9 mouse cellular contexts compared by ENCODE assay signal in the genomic region with DNA sequence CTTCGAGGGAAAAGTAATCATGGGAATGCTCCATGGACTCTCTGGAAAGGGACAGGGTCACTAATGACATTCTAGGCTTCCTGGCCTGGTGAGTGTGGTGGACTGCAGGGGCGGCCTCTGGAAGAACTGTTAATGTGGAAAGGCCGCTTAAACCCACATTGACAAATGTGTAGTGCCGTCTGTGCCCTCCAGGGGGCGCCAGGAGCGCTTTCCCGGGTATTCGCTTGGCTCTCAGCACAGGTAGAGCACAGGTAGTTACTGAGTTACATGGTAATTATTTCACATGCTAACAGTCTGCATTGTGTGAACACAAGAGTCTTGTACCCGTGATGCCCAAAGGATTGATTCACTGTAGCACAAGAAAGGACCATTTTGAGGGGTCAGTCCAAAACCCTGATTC. TPM values are rescaled to one million over a fixed set of nuclear protein-coding genes. Genes with fewer than 3 reads are reported as not detected.
DNase-seq lines count a peak whose midpoint lies in the region; ATAC-seq and TF ChIP-seq lines count a peak whose summit lies in the region.
"Had no signal": no experiment of that assay in that cellular context is flagged by ENCODE, and none has a peak within 500 bp of the region (broad histone marks: within the 10 kb centered on the region; RNA-seq: fewer than 3 reads in every experiment).

No protein-coding gene starts in this region.

- no peaks in the 10 kb centered on the region for H3K27me3 ChIP-seq in hindbrain, postnatal 0 days (ENCODE audit: insufficient read depth, low read length)
- no peaks in the 10 kb centered on the region for H3K27me3 ChIP-seq in hindbrain, embryonic 14.5 days (ENCODE audit: control insufficient read depth, insufficient read depth, low read length)
- H3K27me3 ChIP-seq in MEL (ENCODE audit: control insufficient read depth in 1 of 2, insufficient read depth in 2 of 2, low read length in 2 of 2), result no peaks in the 10 kb centered on the region; a peak in 1 of 4 replicates

- TF ChIP-seq POLR2A in MEL (IDR thresholded peaks at IDR 0.05; ENCODE audit: control insufficient read depth in 1 of 2, insufficient read depth in 1 of 2, low read depth in 1 of 2, low read length in 2 of 2, poor library complexity in 1 of 2), result no peak
- no peak for TF ChIP-seq POLR2A in cortical plate, adult 2 months (IDR thresholded peaks at IDR 0.05; ENCODE audit: extremely low read depth, insufficient read depth, low read length)

- H3K9ac ChIP-seq in hindbrain, postnatal 0 days (replicated peaks; ENCODE audit: low read length), result no peak overlapping the region
- H3K9ac ChIP-seq in hindbrain, embryonic 14.5 days, result no peak overlapping the region
- no peak overlapping the region for H3K9ac ChIP-seq in MEL (ENCODE audit: control insufficient read depth, low read depth, low read length, poor library complexity, severe bottlenecking)

- 46% methylated on average over 9 of the region's 9 CpGs for WGBS in hindbrain, postnatal 0 days
- 35% methylated on average over 9 of the region's 9 CpGs for WGBS in hindbrain, embryonic 14.5 days

- TF ChIP-seq CTCF in hindbrain, postnatal 0 days (IDR thresholded peaks at IDR 0.05; ENCODE audit: low read depth), result peak; percentile 68
- TF ChIP-seq CTCF in MEL (IDR thresholded peaks at IDR 0.05 in 2 of 3, conservative IDR thresholded peaks at IDR 0.05 in 1 of 3; ENCODE audit: control insufficient read depth in 1 of 3, insufficient read depth in 1 of 3, low read depth in 2 of 3, low read length in 3 of 3, poor library complexity in 1 of 3, severe bottlenecking in 1 of 3), result peak; percentile 74 to 89 (median 87)
- peak; percentile 10; the same call in 1 of the 2 replicates for TF ChIP-seq CTCF in cortical plate, adult 2 months (IDR thresholded peaks at IDR 0.05; ENCODE audit: extremely low read depth, insufficient read depth, low read length)

- no peak for TF ChIP-seq EP300 in MEL (IDR thresholded peaks at IDR 0.05; ENCODE audit: low read depth in 1 of 2, low read length in 2 of 2)

- ATAC-seq in hindbrain, postnatal 0 days, result no peak
- ATAC-seq in hindbrain, embryonic 14.5 days (ENCODE audit: low FRiP score), result no peak
- 0 out of 2 replicates have a peak, but pooled peaks have one; percentile 43 for ATAC-seq in megakaryocyte-erythroid progenitor cell, adult 5-6 weeks (replicated peaks; ENCODE audit: low FRiP score, low TSS enrichment, poor library complexity, severe bottlenecking)
- ATAC-seq in activated CD4-positive, CD25-positive, alpha-beta regulatory T cell, adult 4 months, result no peak

- H3K27ac ChIP-seq in hindbrain, postnatal 0 days, result no peak overlapping the region
- no peak overlapping the region for H3K27ac ChIP-seq in hindbrain, embryonic 14.5 days
- no peak overlapping the region for H3K27ac ChIP-seq in MEL (ENCODE audit: control insufficient read depth, low read depth, low read length)
- H3K27ac ChIP-seq in cortical plate, adult 2 months (ENCODE audit: insufficient read depth, low read length), result no peak overlapping the region

- H3K4me1 ChIP-seq in hindbrain, postnatal 0 days (ENCODE audit: insufficient read depth, low read length), result peaks cover 20% of the 10 kb centered on the region
- H3K4me1 ChIP-seq in hindbrain, embryonic 14.5 days (replicated peaks; ENCODE audit: control insufficient read depth, insufficient read depth, low read length), result peaks cover 20% of the 10 kb centered on the region
- H3K4me1 ChIP-seq in MEL (ENCODE audit: control insufficient read depth in 1 of 2, insufficient read depth in 2 of 2, low read length in 2 of 2), result peaks cover 22 to 44% of the 10 kb centered on the region in 2 experiments
- peaks cover 10% of the 10 kb centered on the region for H3K4me1 ChIP-seq in cortical plate, adult 2 months (ENCODE audit: control insufficient read depth, insufficient read depth, low read length)

- H3K4me2 ChIP-seq in hindbrain, postnatal 0 days (ENCODE audit: low read depth, low read length), result no peak overlapping the region
- no peak overlapping the region for H3K4me2 ChIP-seq in hindbrain, embryonic 14.5 days (replicated peaks)

- H3K9me3 ChIP-seq in hindbrain, postnatal 0 days (ENCODE audit: low read length), result no peaks in the 10 kb centered on the region
- H3K9me3 ChIP-seq in hindbrain, embryonic 14.5 days (ENCODE audit: control insufficient read depth, low read length), result no peaks in the 10 kb centered on the region
- no peaks in the 10 kb centered on the region for H3K9me3 ChIP-seq in MEL (replicated peaks; ENCODE audit: insufficient read depth, low read length)

- no peak overlapping the region for H3K4me3 ChIP-seq in hindbrain, postnatal 0 days (ENCODE audit: low read length)
- H3K4me3 ChIP-seq in hindbrain, embryonic 14.5 days (replicated peaks; ENCODE audit: low read length), result no peak overlapping the region
- no peak overlapping the region for H3K4me3 ChIP-seq in MEL (ENCODE audit: control insufficient read depth in 1 of 2, insufficient read depth in 1 of 2, low read depth in 2 of 2, low read length in 2 of 2)
- no peak overlapping the region for H3K4me3 ChIP-seq in cortical plate, adult 2 months (ENCODE audit: insufficient read depth, low read length)

- H3K79me2 ChIP-seq in MEL (ENCODE audit: control insufficient read depth, insufficient read depth, low read length, poor library complexity), result no peaks in the 10 kb centered on the region

- DNase-seq in hindbrain, postnatal 0 days (ENCODE audit: low spot score), result no peak
- DNase-seq in hindbrain, embryonic 14.5 days (ENCODE audit: low spot score), result no peak
- peak; percentile 40 for DNase-seq in MEL (ENCODE audit: low read depth, low spot score)
- no peak for DNase-seq in adipocyte (ENCODE audit: low spot score)
- no peak for DNase-seq in retina, embryonic 14.5 days (ENCODE audit: low spot score)

- no peaks in the 10 kb centered on the region for H3K36me3 ChIP-seq in hindbrain, postnatal 0 days (ENCODE audit: insufficient read depth, low read length)
- no peaks in the 10 kb centered on the region for H3K36me3 ChIP-seq in hindbrain, embryonic 14.5 days (replicated peaks; ENCODE audit: control insufficient read depth, insufficient read depth)
- H3K36me3 ChIP-seq in MEL (ENCODE audit: control insufficient read depth in 1 of 2, insufficient read depth in 2 of 2, low read length in 2 of 2), result peaks cover 0 to 23% of the 10 kb centered on the region in 2 experiments; a peak in 2 of 4 replicates

- peak; percentile 34 for TF ChIP-seq RAD21 in MEL (IDR thresholded peaks at IDR 0.05; ENCODE audit: low read depth, low read length)

TF ChIP-seq in MEL, 35 proteins besides CTCF, POLR2A, EP300 and RAD21:
- TF ChIP-seq SMC3 (IDR thresholded peaks at IDR 0.05; ENCODE audit: low read depth, low read length), result peak; percentile 55
- TF ChIP-seq GATA1 (IDR thresholded peaks at IDR 0.05; ENCODE audit: low read depth, low read length), result no peak
- TF ChIP-seq CHD1 (IDR thresholded peaks at IDR 0.05; ENCODE audit: low read depth, low read length), result no peak

RNA-seq across cellular contexts. Expression of a gene that starts 21.0 kb away (rescaled TPM):
- 18.6 and 23.7 TPM in 2 replicates for total RNA-seq in hindbrain, postnatal 0 days (2014; rRNA removed)
- polyA plus RNA-seq in hindbrain, postnatal 0 days (2015; fragmentation: Nextera tagmentation; extraction: Ambion mirVana), result 1.8 and 2.0 TPM in 2 replicates
- polyA plus RNA-seq in hindbrain, embryonic 14.5 days (2014; fragmentation: Nextera tagmentation; extraction: Ambion mirVana), result 4.6 and 5.2 TPM in 2 replicates
- not detected in 2 replicates for total RNA-seq in MEL (2012; rRNA removed)
- not detected for polyA plus RNA-seq in MEL (2012; ENCODE audit: insufficient read depth in 1 of 2, insufficient read length in 2 of 2, low read depth in 1 of 2, low replicate concordance in 2 of 2, missing spikeins in 1 of 2)
- 5.6 and 7.5 TPM in 2 replicates for polyA plus RNA-seq in cortical plate, adult 2 months (2012; rRNA removed)
- total RNA-seq in megakaryocyte-erythroid progenitor cell, adult 5-6 weeks (2014; fragmentation: Nextera tagmentation), result not detected in 2 replicates
- total RNA-seq in megakaryocyte-erythroid progenitor cell, adult 5-6 weeks (2017), result not detected in 2 replicates
- not detected for polyA plus RNA-seq in activated CD4-positive, CD25-positive, alpha-beta regulatory T cell, adult 4 months (2017; shearing (Covaris generic))
- total RNA-seq: heart, postnatal 36 days had no signal

RNA-seq across cellular contexts. Expression of a gene that starts 47.1 kb away (rescaled TPM):
- total RNA-seq in hindbrain, postnatal 0 days (2014; rRNA removed), result 7.1 and 9.8 TPM in 2 replicates
- polyA plus RNA-seq in hindbrain, postnatal 0 days (2015; fragmentation: Nextera tagmentation; extraction: Ambion mirVana), result 6.6 and 7.2 TPM in 2 replicates
- polyA plus RNA-seq in hindbrain, embryonic 14.5 days (2014; fragmentation: Nextera tagmentation; extraction: Ambion mirVana), result 3.5 and 5.9 TPM in 2 replicates
- not detected in 2 replicates for total RNA-seq in MEL (2012; rRNA removed)
- polyA plus RNA-seq in MEL (2012; ENCODE audit: insufficient read depth in 1 of 2, insufficient read length in 2 of 2, low read depth in 1 of 2, low replicate concordance in 2 of 2, missing spikeins in 1 of 2), result under 1 TPM in 1 of 2 experiments, not detected in 1; 0.04 TPM
- 2.3 and 2.6 TPM in 2 replicates for polyA plus RNA-seq in cortical plate, adult 2 months (2012; rRNA removed)
- total RNA-seq in megakaryocyte-erythroid progenitor cell, adult 5-6 weeks (2014; fragmentation: Nextera tagmentation), result 0.45 TPM in 1 of 2 replicates, not detected in the other
- total RNA-seq in megakaryocyte-erythroid progenitor cell, adult 5-6 weeks (2017), result not detected in 2 replicates
- 1 to 10 TPM in 1 of 2 experiments, under 1 TPM in 1; 0.36 to 1.3 TPM for polyA plus RNA-seq in activated CD4-positive, CD25-positive, alpha-beta regulatory T cell, adult 4 months (2017; shearing (Covaris generic))

RNA-seq across cellular contexts. Expression of a gene that starts 50.8 kb away (rescaled TPM):
- 21.3 and 26.3 TPM in 2 replicates for total RNA-seq in hindbrain, postnatal 0 days (2014; rRNA removed)
- polyA plus RNA-seq in hindbrain, postnatal 0 days (2015; fragmentation: Nextera tagmentation; extraction: Ambion mirVana), result 9.2 and 9.9 TPM in 2 replicates
- polyA plus RNA-seq in hindbrain, embryonic 14.5 days (2014; fragmentation: Nextera tagmentation; extraction: Ambion mirVana), result 12.5 and 14.8 TPM in 2 replicates
- 12.2 and 13.0 TPM in 2 replicates for total RNA-seq in MEL (2012; rRNA removed)
- polyA plus RNA-seq in MEL (2012; ENCODE audit: insufficient read depth in 1 of 2, insufficient read length in 2 of 2, low read depth in 1 of 2, low replicate concordance in 2 of 2, missing spikeins in 1 of 2), result 10 to 100 TPM in 1 of 2 experiments, not detected in 1; 22.4 TPM
- 24.8 and 26.4 TPM in 2 replicates for polyA plus RNA-seq in cortical plate, adult 2 months (2012; rRNA removed)
- 26.0 and 27.0 TPM in 2 replicates for total RNA-seq in megakaryocyte-erythroid progenitor cell, adult 5-6 weeks (2014; fragmentation: Nextera tagmentation)
- total RNA-seq in megakaryocyte-erythroid progenitor cell, adult 5-6 weeks (2017), result 17.3 and 26.4 TPM in 2 replicates
- 10 to 100 TPM; 21.8 to 29.4 TPM for polyA plus RNA-seq in activated CD4-positive, CD25-positive, alpha-beta regulatory T cell, adult 4 months (2017; shearing (Covaris generic))

Comparison
In these comparisons a context has a peak if more than half of its experiments do, and no peak if none do; other contexts are left out.
1. CTCF ChIP-seq: peak in every context shown above with its lines; median percentile 87 in MEL; 68 in hindbrain, postnatal 0 days; 10 in cortical plate, adult 2 months.